Mouse (Mus musculus) G1E (cell line): ENCODE measurements around the gene Sema3b. TPM values are rescaled to one million over a fixed set of nuclear protein-coding genes. Genes with fewer than 3 reads are reported as not detected.
A peak's percentile ranks its signal among the peaks of the same experiment; 100 is the strongest.
"Not testable (repeated sequence)": the region's sequence is repeated elsewhere in the genome, so short reads cannot be mapped to it uniquely, and the experiment has no call there.

ENCODE experiments used
- ATAC-seq: 2 replicates; pipeline ENCODE4 v1.8.0; 2016; ENCODE audit warnings: mild to moderate bottlenecking; ENCODE audit not compliant: insufficient number of reproducible peaks, poor library complexity, low FRiP score, severe bottlenecking; ENCODE audit errors: extremely low read depth
- DNase-seq: peaks from one replicate; pipeline ENCODE4 v3.0.0; 2012; ENCODE audit warnings: low spot score
- H3K27me3 ChIP-seq: 2 replicates; pipeline ENCODE4 v1.6.1; 2012; ENCODE audit warnings: mild to moderate bottlenecking, low read length, inconsistent platforms; ENCODE audit not compliant: insufficient read depth
- H3K36me3 ChIP-seq: replicated peaks from 2 replicates; pipeline ENCODE3; 2012; ENCODE audit warnings: mild to moderate bottlenecking, inconsistent platforms
- H3K4me1 ChIP-seq: 2 replicates; pipeline ENCODE4 v1.6.1; 2012; ENCODE audit warnings: low read depth, low read length, inconsistent platforms, mixed read lengths; ENCODE audit not compliant: insufficient read depth
- H3K4me3 ChIP-seq: 2 replicates; pipeline ENCODE4 v1.5.1; 2012; ENCODE audit warnings: low read depth, mild to moderate bottlenecking, inconsistent platforms, low read length, moderate library complexity, mixed read lengths
- H3K9me3 ChIP-seq: replicated peaks from 2 replicates; pipeline ENCODE4 v1.6.1; 2012; ENCODE audit warnings: inconsistent platforms
- CTCF ChIP-seq: IDR thresholded peaks from 2 replicates; pipeline ENCODE4 v1.5.1; 2012; ENCODE audit warnings: low read depth, low read length, inconsistent platforms, mixed read lengths
- GATA1 ChIP-seq: IDR thresholded peaks from 2 replicates; pipeline ENCODE4 v1.6.1; 2012; ENCODE audit warnings: borderline replicate concordance, low read length, inconsistent platforms, mixed read lengths
- GATA2 ChIP-seq: IDR thresholded peaks from 2 replicates; pipeline ENCODE4 v1.6.1; 2012; ENCODE audit warnings: low read depth, low read length, inconsistent platforms, borderline replicate concordance
- POLR2AphosphoS5 ChIP-seq: IDR thresholded peaks from 2 replicates; pipeline ENCODE4 v1.6.1; 2012; ENCODE audit warnings: low read depth, low read length, inconsistent platforms; ENCODE audit not compliant: insufficient replicate concordance
- TAL1 ChIP-seq: conservative IDR thresholded peaks from 2 replicates; pipeline ENCODE4 v1.6.1; 2012; ENCODE audit warnings: low read depth, low read length, inconsistent platforms, mixed read lengths
- polyA plus RNA-seq: library from polyadenylated mRNA; stranded (reverse); fragments of >175 nt; gene quantifications from 2 replicates; pipeline ENCODE4 v1.2.3, GENCODE M21; 2012
- total RNA-seq, 2 experiments: library from RNA; stranded (forward) in 1 of 2; stranded (reverse) in 1 of 2; fragments of 200-1000 nt in 1 of 2; fragments of >200 nt in 1 of 2; fragmentation: Nextera tagmentation in 1 of 2; gene quantifications; 2 replicates each; pipeline ENCODE4 v1.2.3; 2014 to 2017

Sema3b gene
- total and polyA plus RNA-seq, 3 experiments: 0.27 TPM; not detected in 2

- peaks cover 87% of the 10 kb centered on the region for H3K4me1 ChIP-seq
These were observed 42.2 kb downstream of the Sema3b start for GRCm38 (mm10) chr9:107566855-107567254.

GRCm38 (mm10) chr9:107566041-107566709 lies 42.9 kb downstream of the Sema3b start:
- H3K4me1 ChIP-seq: peaks cover 87% of the 10 kb centered on the region
- TF ChIP-seq CTCF (peak; percentile 94), POLR2AphosphoS5 (no peak)
- DNase-seq (no peak), ATAC-seq (no peak)
- no peak overlapping the region for H3K4me3 ChIP-seq
- no peaks in the 10 kb centered on the region for H3K9me3 ChIP-seq
- peaks cover 66% of the 10 kb centered on the region for H3K36me3 ChIP-seq
- no peaks in the 10 kb centered on the region for H3K27me3 ChIP-seq

More at GRCm38 (mm10) chr9:107566855-107567254, 42.2 kb downstream of the Sema3b start:
- H3K36me3 ChIP-seq: peaks cover 66% of the 10 kb centered on the region
- no peak for DNase-seq
- no peak for TF ChIP-seq GATA2
- no peak for TF ChIP-seq GATA1
- no peak for TF ChIP-seq POLR2AphosphoS5
- TF ChIP-seq TAL1: no peak
- no peak for TF ChIP-seq CTCF
- no peak overlapping the region for H3K4me3 ChIP-seq
- ATAC-seq: no peak
- H3K27me3 ChIP-seq: no peaks in the 10 kb centered on the region
- H3K9me3 ChIP-seq: no peaks in the 10 kb centered on the region

GRCm38 (mm10) chr9:107565556-107565955 lies 43.5 kb downstream of the Sema3b start:
- H3K4me3 ChIP-seq, ATAC-seq, H3K9me3 ChIP-seq, DNase-seq, H3K27me3 ChIP-seq: not testable (repeated sequence)
- Histone ChIP-seq H3K4me1 (peaks cover 83% of the 10 kb centered on the region), H3K36me3 (peaks cover 66% of the 10 kb centered on the region)

GRCm38 (mm10) chr9:107563029-107563581 lies 45.9 kb downstream of the Sema3b start, which contains the start of gene Tusc2:
Tusc2 (plus strand) TSS chr9:107563255.
- H3K36me3 ChIP-seq: peaks cover 83% of the 10 kb centered on the region
- peaks cover 61% of the 10 kb centered on the region for H3K4me1 ChIP-seq
- no peak for TF ChIP-seq CTCF
- TF ChIP-seq POLR2AphosphoS5: 0 out of 2 replicates have a peak, but pooled peaks have one; percentile 57
- no peak for TF ChIP-seq GATA1
- peak; percentile 97 for DNase-seq
- H3K4me3 ChIP-seq: peak within 1 kb of the TSS; percentile 81
- H3K27me3 ChIP-seq: no peaks in the 10 kb centered on the region
- no peaks in the 10 kb centered on the region for H3K9me3 ChIP-seq
- ATAC-seq: peak; percentile 97

GRCm38 (mm10) chr9:107556346-107556745 lies 52.7 kb downstream of the Sema3b start:
- peak overlapping the region; percentile 82; the same call in 1 of the 2 replicates for H3K4me3 ChIP-seq
- no peak for DNase-seq
- no peaks in the 10 kb centered on the region for H3K9me3 ChIP-seq
- TF ChIP-seq CTCF (no peak), GATA2 (no peak), TAL1 (no peak), GATA1 (no peak), POLR2AphosphoS5 (no peak)
- 0 out of 2 replicates have a peak, but pooled peaks cover 2% of the 10 kb centered on the region for H3K27me3 ChIP-seq
- H3K4me1 ChIP-seq: peaks cover 51% of the 10 kb centered on the region
- ATAC-seq: no peak
- H3K36me3 ChIP-seq: peaks cover 59% of the 10 kb centered on the region

GRCm38 (mm10) chr9:107555701-107556100 lies 53.3 kb downstream of the Sema3b start:
- Histone ChIP-seq H3K4me3 (peak overlapping the region; percentile 82), H3K4me1 (peaks cover 54% of the 10 kb centered on the region), H3K36me3 (peaks cover 55% of the 10 kb centered on the region), H3K27me3 (peaks cover 5% of the 10 kb centered on the region; the same call in 1 of the 2 replicates), H3K9me3 (no peaks in the 10 kb centered on the region)
- TF ChIP-seq POLR2AphosphoS5: no peak
- TF ChIP-seq CTCF: no peak
- TF ChIP-seq TAL1: no peak
- no peak for TF ChIP-seq GATA1
- TF ChIP-seq GATA2: no peak
- ATAC-seq: no peak
- DNase-seq: no peak
